14 mouse cellular contexts compared by ENCODE assay signal in genomic region chr16:90891601-90892000, GRCm38 (mm10). TPM values are rescaled to one million over a fixed set of nuclear protein-coding genes. Genes with fewer than 3 reads are reported as not detected.
DNase-seq lines count a peak whose midpoint lies in the region; ATAC-seq and TF ChIP-seq lines count a peak whose summit lies in the region.
"Had no signal": no experiment of that assay in that cellular context is flagged by ENCODE, and none has a peak within 500 bp of the region (broad histone marks: within the 10 kb centered on the region; RNA-seq: fewer than 3 reads in every experiment).

No protein-coding gene starts in this region.

- no peak overlapping the region for H3K4me2 ChIP-seq in lung, embryonic 16.5 days (ENCODE audit: low read depth, low read length)
- H3K4me2 ChIP-seq in kidney, postnatal 0 days (ENCODE audit: low read length), result peak overlapping the region; percentile 29
- H3K4me2 ChIP-seq in forebrain, embryonic 16.5 days (ENCODE audit: low read length), result no peak overlapping the region
- H3K4me2 ChIP-seq: hindbrain, embryonic 14.5 days; neural tube, embryonic 12.5 days; stomach, embryonic 15.5 days had no signal

- H3K27me3 ChIP-seq in lung, embryonic 16.5 days (ENCODE audit: control insufficient read depth, insufficient read depth, low read depth, low read length), result peaks cover 3% of the 10 kb centered on the region; the same call in 1 of the 2 replicates
- 0 out of 2 replicates have a peak, but pooled peaks cover 6% of the 10 kb centered on the region for H3K27me3 ChIP-seq in kidney, postnatal 0 days (ENCODE audit: insufficient read depth, low read length)
- H3K27me3 ChIP-seq in forebrain, embryonic 16.5 days (replicated peaks; ENCODE audit: control insufficient read depth, insufficient read depth, low read length), result no peaks in the 10 kb centered on the region
- H3K27me3 ChIP-seq: neural tube, embryonic 12.5 days; stomach, embryonic 15.5 days had no signal

- no peaks in the 10 kb centered on the region for H3K36me3 ChIP-seq in lung, embryonic 16.5 days (ENCODE audit: control insufficient read depth, insufficient read depth, low read length)
- H3K36me3 ChIP-seq in kidney, postnatal 0 days (ENCODE audit: insufficient read depth, low read length), result no peaks in the 10 kb centered on the region
- no peaks in the 10 kb centered on the region for H3K36me3 ChIP-seq in forebrain, embryonic 16.5 days (ENCODE audit: control insufficient read depth, insufficient read depth)
- H3K36me3 ChIP-seq: neural tube, embryonic 12.5 days; stomach, embryonic 15.5 days had no signal

- 39% methylated on average over 14 of the region's 14 CpGs for WGBS in lung, embryonic 16.5 days
- WGBS in lung, adult 2 months, result 38% methylated on average over 14 of the region's 14 CpGs
- 18% methylated on average over 14 of the region's 14 CpGs for WGBS in kidney, postnatal 0 days
- WGBS in forebrain, embryonic 16.5 days, result 67% methylated on average over 14 of the region's 14 CpGs

- no peak for TF ChIP-seq POLR2A in lung, adult 2 months (IDR thresholded peaks at IDR 0.05; ENCODE audit: borderline replicate concordance, extremely low read depth, low read depth, low read length)

- H3K9ac ChIP-seq in lung, embryonic 16.5 days (ENCODE audit: low read length), result no peak overlapping the region
- H3K9ac ChIP-seq in kidney, postnatal 0 days (ENCODE audit: low read depth, low read length), result no peak overlapping the region
- no peak overlapping the region for H3K9ac ChIP-seq in forebrain, embryonic 16.5 days (replicated peaks; ENCODE audit: low read depth, low read length)
- H3K9ac ChIP-seq: hindbrain, embryonic 14.5 days; neural tube, embryonic 12.5 days; stomach, embryonic 15.5 days had no signal

- no peak for TF ChIP-seq CTCF in lung, adult 2 months (IDR thresholded peaks at IDR 0.05; ENCODE audit: insufficient read depth, low read length)
- TF ChIP-seq CTCF in kidney, postnatal 0 days (IDR thresholded peaks at IDR 0.05; ENCODE audit: low read depth), result no peak

- H3K4me1 ChIP-seq in lung, embryonic 16.5 days (replicated peaks; ENCODE audit: control insufficient read depth, insufficient read depth, low read length), result peaks cover 8% of the 10 kb centered on the region; the same call in 1 of the 2 replicates
- no peaks in the 10 kb centered on the region; the same call in 1 of the 2 replicates for H3K4me1 ChIP-seq in lung, adult 2 months (ENCODE audit: control insufficient read depth, insufficient read depth, low read length)
- peaks cover 6% of the 10 kb centered on the region; the same call in 1 of the 2 replicates for H3K4me1 ChIP-seq in kidney, postnatal 0 days (replicated peaks; ENCODE audit: insufficient read depth, low read length)
- peaks cover 2% of the 10 kb centered on the region; the same call in 1 of the 2 replicates for H3K4me1 ChIP-seq in forebrain, embryonic 16.5 days (replicated peaks; ENCODE audit: control insufficient read depth, insufficient read depth, low read length)
- H3K4me1 ChIP-seq: neural tube, embryonic 12.5 days; stomach, embryonic 15.5 days had no signal

- H3K27ac ChIP-seq in lung, embryonic 16.5 days (ENCODE audit: low read length), result no peak overlapping the region
- peak overlapping the region; percentile 31; the same call in 1 of the 2 replicates for H3K27ac ChIP-seq in kidney, postnatal 0 days
- no peak overlapping the region for H3K27ac ChIP-seq in forebrain, embryonic 16.5 days (ENCODE audit: low read length)
- H3K27ac ChIP-seq: hindbrain, embryonic 14.5 days; neural tube, embryonic 12.5 days; stomach, embryonic 15.5 days had no signal

- H3K4me3 ChIP-seq in lung, embryonic 16.5 days (ENCODE audit: low read length), result no peak overlapping the region
- no peak overlapping the region for H3K4me3 ChIP-seq in lung, adult 2 months (replicated peaks; ENCODE audit: extremely low read depth, low read depth, low read length)
- no peak overlapping the region for H3K4me3 ChIP-seq in kidney, postnatal 0 days (replicated peaks; ENCODE audit: low read depth, low read length)
- H3K4me3 ChIP-seq in forebrain, embryonic 16.5 days (replicated peaks; ENCODE audit: low read length), result no peak overlapping the region
- H3K4me3 ChIP-seq: neural tube, embryonic 12.5 days; stomach, embryonic 15.5 days had no signal

- peak; percentile 33 for DNase-seq in adrenal gland, postnatal 10 days
- DNase-seq in adrenal gland, adult (ENCODE audit: inconsistent age in 2 of 2, low spot score in 1 of 2), result no peak
- no peak for DNase-seq in lung, adult 2 months
- peak; percentile 86 for DNase-seq in kidney, postnatal 0 days (ENCODE audit: low spot score)
- DNase-seq in retina, postnatal 1 day, result peak; percentile 53
- no peak for DNase-seq in adrenal gland, adult 8-10 months
- DNase-seq: adrenal gland, postnatal 14 days; cerebellum, adult 11 months; right cerebral cortex, postnatal 14 days had no signal

- ATAC-seq in lung, embryonic 16.5 days (ENCODE audit: low read depth), result peak; percentile 83
- ATAC-seq in kidney, postnatal 0 days (replicated peaks; ENCODE audit: low FRiP score, low read depth), result peak; percentile 84
- ATAC-seq in forebrain, embryonic 16.5 days, result no peak

- H3K9me3 ChIP-seq in lung, embryonic 16.5 days (ENCODE audit: control insufficient read depth, low read length), result 0 out of 2 replicates have a peak, but pooled peaks cover 3% of the 10 kb centered on the region
- H3K9me3 ChIP-seq in kidney, postnatal 0 days (replicated peaks; ENCODE audit: low read length), result no peaks in the 10 kb centered on the region
- no peaks in the 10 kb centered on the region for H3K9me3 ChIP-seq in forebrain, embryonic 16.5 days (ENCODE audit: control insufficient read depth, low read length)
- H3K9me3 ChIP-seq: neural tube, embryonic 12.5 days; stomach, embryonic 15.5 days had no signal

RNA-seq across cellular contexts. Expression of gene Cfap298, which starts 43.3 kb away (rescaled TPM):
- 10 to 100 TPM; 30.6 to 31.6 TPM for total RNA-seq in adrenal gland, postnatal 10 days (2021)
- polyA plus RNA-seq in lung, embryonic 16.5 days (2015; fragmentation: Nextera tagmentation; extraction: Ambion mirVana), result 57.2 and 59.2 TPM in 2 replicates
- 17.2 and 29.9 TPM in 2 replicates for polyA plus RNA-seq in lung, adult 2 months (2012; rRNA removed)
- 43.7 and 48.1 TPM in 2 replicates for polyA plus RNA-seq in kidney, postnatal 0 days (2015; fragmentation: Nextera tagmentation; extraction: Ambion mirVana)
- 57.7 and 59.5 TPM in 2 replicates for polyA plus RNA-seq in forebrain, embryonic 16.5 days (2015; fragmentation: Nextera tagmentation; extraction: Ambion mirVana)
- total RNA-seq in adrenal gland, adult 8-10 months (2022), result 10 to 100 TPM; 28.6 to 44.3 (median 38.4) TPM

Comparison
In these comparisons a context has a peak if more than half of its experiments do, and no peak if none do; other contexts are left out.
1. DNase-seq: peak in adrenal gland, postnatal 10 days (single experiment), kidney, postnatal 0 days (single experiment) and retina, postnatal 1 day (single experiment); none in adrenal gland, adult (0 of 2), lung, adult 2 months (single experiment) and adrenal gland, adult 8-10 months (single experiment).